Mouse (Mus musculus): ENCODE data around the gene Stip1. TPM values are rescaled to one million over a fixed set of nuclear protein-coding genes. Genes with fewer than 3 reads are reported as not detected.

Stip1 gene
- polyA plus RNA-seq, 1 experiment from 2014 or later: 255 TPM

- ATAC-seq (ENCODE audit: insufficient read depth) (no peak), DNase-seq (peak; percentile 66)
- Histone ChIP-seq H3K4me3 (ENCODE audit: low read depth, low read length) (peak overlapping the region; percentile 58), H3K27me3 (ENCODE audit: insufficient read depth, low read length) (no peaks in the 10 kb centered on the region), H3K36me3 (ENCODE audit: insufficient read depth) (peaks cover 38% of the 10 kb centered on the region), H3K27ac (ENCODE audit: low read depth) (peak overlapping the region; percentile 37; the same call in 1 of the 2 replicates), H3K4me2 (peak overlapping the region; percentile 71), H3K9ac (peak overlapping the region; percentile 56), H3K9me3 (ENCODE audit: low read depth, low read length) (no peaks in the 10 kb centered on the region), H3K4me1 (ENCODE audit: insufficient read depth) (peaks cover 15% of the 10 kb centered on the region; the same call in 1 of the 2 replicates)
- WGBS: 5% methylated on average over 11 of the region's 11 CpGs
- no peak for TF ChIP-seq CTCF (IDR thresholded peaks at IDR 0.05; ENCODE audit: low read depth)
Measured at GRCm38 (mm10) chr19:6979001-6979479, 60.7 kb downstream of the Stip1 start.

DNA sequence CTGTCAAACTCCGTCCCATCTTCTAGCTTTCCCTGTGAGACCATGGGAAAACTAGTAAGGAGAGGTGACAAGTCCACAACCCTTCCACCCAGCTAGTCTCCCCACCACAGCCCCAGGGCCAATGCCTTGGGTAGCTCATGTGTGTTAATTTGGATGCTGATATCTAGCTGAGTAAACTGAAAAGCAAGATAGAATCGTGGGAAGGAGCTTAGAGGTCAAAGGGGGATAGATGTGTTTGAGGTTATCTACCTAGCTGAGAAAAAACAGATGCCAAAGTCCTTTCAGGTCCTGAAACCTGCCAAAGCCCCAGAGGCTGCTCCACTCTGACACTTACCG is 61.2 kb downstream of the Stip1 start:
- H3K36me3 ChIP-seq (ENCODE audit: insufficient read depth): peaks cover 34% of the 10 kb centered on the region
- no peaks in the 10 kb centered on the region for H3K27me3 ChIP-seq (ENCODE audit: insufficient read depth, low read length)
- peak overlapping the region; percentile 71 for H3K4me2 ChIP-seq
- peak overlapping the region; percentile 56 for H3K9ac ChIP-seq
- no peaks in the 10 kb centered on the region for H3K9me3 ChIP-seq (ENCODE audit: low read depth, low read length)
- peak overlapping the region; percentile 58 for H3K4me3 ChIP-seq (ENCODE audit: low read depth, low read length)
- no peak for DNase-seq
- no peak for ATAC-seq (ENCODE audit: insufficient read depth)
- no peak for TF ChIP-seq CTCF (IDR thresholded peaks at IDR 0.05; ENCODE audit: low read depth)
- WGBS: 37% methylated on average over 3 of the region's 3 CpGs
- H3K27ac ChIP-seq (ENCODE audit: low read depth): 0 out of 2 replicates have a peak overlapping the region, but pooled peaks have one; percentile 37
- peaks cover 15% of the 10 kb centered on the region; the same call in 1 of the 2 replicates for H3K4me1 ChIP-seq (ENCODE audit: insufficient read depth)

GRCm38 (mm10) chr19:6977759-6978638 is 61.8 kb downstream of the Stip1 start:
- peak overlapping the region; percentile 56; the same call in 1 of the 2 replicates for H3K9ac ChIP-seq
- H3K9me3 ChIP-seq (ENCODE audit: low read depth, low read length): no peaks in the 10 kb centered on the region
- H3K4me1 ChIP-seq (ENCODE audit: insufficient read depth): peaks cover 15% of the 10 kb centered on the region; the same call in 1 of the 2 replicates
- no peak for TF ChIP-seq CTCF (IDR thresholded peaks at IDR 0.05; ENCODE audit: low read depth)
- H3K36me3 ChIP-seq (ENCODE audit: insufficient read depth): peaks cover 30% of the 10 kb centered on the region
- H3K4me2 ChIP-seq: peak overlapping the region; percentile 71
- no peak for ATAC-seq (ENCODE audit: insufficient read depth)
- no peaks in the 10 kb centered on the region for H3K27me3 ChIP-seq (ENCODE audit: insufficient read depth, low read length)
- H3K4me3 ChIP-seq (ENCODE audit: low read depth, low read length): peak overlapping the region; percentile 58
- DNase-seq: no peak
- 75% methylated on average over 13 of the region's 13 CpGs for WGBS
- no peak overlapping the region for H3K27ac ChIP-seq (ENCODE audit: low read depth)

DNA sequence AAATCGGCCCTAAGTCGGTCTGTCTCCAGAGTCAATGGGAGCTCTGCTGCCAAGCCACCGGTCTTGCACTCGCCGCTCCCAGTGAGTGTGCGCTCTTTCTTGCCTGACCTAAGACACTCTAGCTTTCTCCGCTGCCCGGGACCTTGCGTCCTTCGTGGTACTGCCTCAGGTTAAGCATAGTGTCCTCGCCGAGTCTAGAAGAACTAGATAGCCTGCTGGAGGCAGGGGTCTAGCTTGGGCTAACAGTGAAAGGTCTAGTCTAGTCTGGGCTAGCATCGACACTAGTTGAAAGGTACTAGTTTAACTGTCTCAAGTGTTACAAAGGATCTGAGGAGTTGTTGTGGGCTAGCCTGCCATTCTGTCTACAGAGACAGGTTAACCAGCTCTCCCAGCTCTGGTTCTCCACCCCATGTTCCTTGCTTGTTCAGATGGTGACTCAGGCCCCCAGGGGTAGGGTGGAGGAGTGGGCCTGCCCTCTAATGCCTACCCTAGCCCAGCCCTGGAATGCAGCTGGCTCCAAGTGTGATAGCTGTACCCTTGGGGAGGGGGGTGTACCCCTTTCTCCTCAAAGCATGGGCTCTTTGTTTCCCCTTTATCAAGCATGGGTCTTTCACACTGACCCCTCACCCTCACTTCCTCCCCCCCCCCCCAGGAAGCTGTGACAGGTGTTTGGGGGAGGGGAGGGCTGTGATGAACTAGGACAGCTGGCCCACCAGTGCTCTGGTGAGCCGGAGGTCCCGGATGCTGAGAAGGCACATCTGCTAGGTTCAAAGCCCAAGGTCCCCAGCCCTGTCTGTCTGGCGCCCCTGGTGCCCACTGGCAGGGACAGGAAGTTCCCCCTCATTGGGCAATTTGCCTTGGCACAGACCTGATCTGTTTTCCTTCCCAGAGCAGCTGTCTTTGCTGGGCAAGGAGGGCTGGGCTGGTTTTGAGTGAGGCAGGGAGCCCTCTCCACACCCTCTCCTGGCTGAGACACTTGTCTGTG is 63.9 kb downstream of the Stip1 start, which contains the start of gene Plcb3:
Gene Plcb3, minus strand, starts transcription at position 934 of the 985 bp plus-strand sequence.
- peaks cover 12% of the 10 kb centered on the region; the same call in 1 of the 2 replicates for H3K4me1 ChIP-seq (ENCODE audit: insufficient read depth)
- no peaks in the 10 kb centered on the region for H3K9me3 ChIP-seq (ENCODE audit: low read depth, low read length)
- no peaks in the 10 kb centered on the region for H3K27me3 ChIP-seq (ENCODE audit: insufficient read depth, low read length)

DNA sequence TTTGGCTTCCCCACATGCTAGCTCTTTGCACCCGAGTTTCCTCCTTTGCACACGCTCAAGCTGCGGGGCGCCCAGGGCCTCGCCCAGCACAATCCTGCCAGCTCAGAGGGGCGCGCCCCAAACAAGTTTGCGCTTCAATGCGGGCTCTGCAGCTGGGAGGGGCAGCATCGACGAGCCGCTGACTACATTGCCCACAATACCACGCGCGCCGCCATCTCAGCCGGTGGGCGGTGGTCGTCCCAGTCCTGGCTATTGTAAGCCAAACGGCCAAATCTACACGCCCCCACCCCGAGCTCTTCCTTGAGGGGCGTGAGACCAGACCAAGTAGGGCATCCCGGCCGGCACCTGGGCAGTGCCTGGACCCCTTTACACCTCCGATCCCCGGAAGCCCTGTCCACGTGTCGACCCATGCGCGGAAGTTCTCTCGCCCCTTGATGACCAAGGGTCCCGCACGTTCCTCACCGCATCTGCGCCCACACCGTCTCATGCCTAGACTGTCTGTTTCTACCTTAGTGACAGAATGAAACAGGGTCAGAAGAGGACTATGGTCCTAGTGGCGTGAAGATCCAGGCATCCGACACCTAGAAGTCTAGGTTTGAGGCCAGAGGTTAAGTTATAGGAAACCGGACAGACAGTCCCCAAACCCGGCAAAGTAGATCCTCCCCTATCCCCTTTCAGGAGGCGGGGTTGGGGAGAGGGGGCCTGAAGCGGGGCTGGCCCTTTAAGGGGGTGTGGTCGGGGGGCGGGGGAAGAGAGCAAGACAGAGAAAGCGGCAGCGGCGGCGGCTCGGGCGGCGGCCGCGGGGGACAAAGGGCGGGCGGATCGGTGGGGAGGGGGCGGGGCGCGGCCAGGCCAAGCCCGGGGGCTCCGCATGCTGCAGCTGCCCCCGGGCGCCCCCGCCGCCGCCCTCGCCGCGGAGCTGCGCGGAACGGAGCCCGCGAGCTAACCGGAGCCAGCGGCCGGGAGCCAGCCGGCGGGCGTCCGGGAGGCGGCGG is 65.3 kb downstream of the Stip1 start, which contains the start of gene Ppp1r14b:
Gene Ppp1r14b, plus strand, starts transcription at position 758 of the 995 bp plus-strand sequence.
- peak within 1 kb of the TSS; percentile 71 for H3K27ac ChIP-seq (ENCODE audit: low read depth)
- peak within 1 kb of the TSS; percentile 78 for H3K9ac ChIP-seq
- no peaks in the 10 kb centered on the region for H3K27me3 ChIP-seq (ENCODE audit: insufficient read depth, low read length)
- H3K4me3 ChIP-seq (ENCODE audit: low read depth, low read length): peak within 1 kb of the TSS; percentile 58
- H3K4me2 ChIP-seq: peak within 1 kb of the TSS; percentile 94
- peaks cover 17% of the 10 kb centered on the region for H3K4me1 ChIP-seq (ENCODE audit: insufficient read depth)
- H3K9me3 ChIP-seq (ENCODE audit: low read depth, low read length): no peaks in the 10 kb centered on the region
- DNase-seq: peak; percentile 89
- TF ChIP-seq CTCF (IDR thresholded peaks at IDR 0.05; ENCODE audit: low read depth): no peak
- ATAC-seq (ENCODE audit: insufficient read depth): peak; percentile 64
- WGBS: under 1% methylated on average over 57 of the region's 84 CpGs
- H3K36me3 ChIP-seq (ENCODE audit: insufficient read depth): peaks cover 21% of the 10 kb centered on the region

More for the DNA sequence above, 63.9 kb downstream of the Stip1 start, which contains the start of gene Plcb3:
- TF ChIP-seq CTCF (IDR thresholded peaks at IDR 0.05; ENCODE audit: low read depth): peak; percentile 47
- peak; percentile 76 for DNase-seq
- peak within 1 kb of the TSS; percentile 94 for H3K4me2 ChIP-seq
- H3K36me3 ChIP-seq (ENCODE audit: insufficient read depth): peaks cover 21% of the 10 kb centered on the region
- no peak for ATAC-seq (ENCODE audit: insufficient read depth)
- peak within 1 kb of the TSS; percentile 71 for H3K27ac ChIP-seq (ENCODE audit: low read depth)
- H3K9ac ChIP-seq: peak within 1 kb of the TSS; percentile 78
- under 1% methylated on average over 16 of the region's 16 CpGs for WGBS
- peak within 1 kb of the TSS; percentile 58 for H3K4me3 ChIP-seq (ENCODE audit: low read depth, low read length)
